Mouse (Mus musculus) frontal cortex, adult (tissue): ENCODE data around the gene Hlf.
A peak's percentile ranks its signal among the peaks of the same experiment; 100 is the strongest.

Experiments used
- ATAC-seq: cut with Nextera tagmentation; 2 replicates; pipeline ENCODE4 v1.9.2; 2017; ENCODE audit warnings: mild to moderate bottlenecking, moderate library complexity, mixed read lengths; ENCODE audit not compliant: low TSS enrichment

Gene Hlf

DNA sequence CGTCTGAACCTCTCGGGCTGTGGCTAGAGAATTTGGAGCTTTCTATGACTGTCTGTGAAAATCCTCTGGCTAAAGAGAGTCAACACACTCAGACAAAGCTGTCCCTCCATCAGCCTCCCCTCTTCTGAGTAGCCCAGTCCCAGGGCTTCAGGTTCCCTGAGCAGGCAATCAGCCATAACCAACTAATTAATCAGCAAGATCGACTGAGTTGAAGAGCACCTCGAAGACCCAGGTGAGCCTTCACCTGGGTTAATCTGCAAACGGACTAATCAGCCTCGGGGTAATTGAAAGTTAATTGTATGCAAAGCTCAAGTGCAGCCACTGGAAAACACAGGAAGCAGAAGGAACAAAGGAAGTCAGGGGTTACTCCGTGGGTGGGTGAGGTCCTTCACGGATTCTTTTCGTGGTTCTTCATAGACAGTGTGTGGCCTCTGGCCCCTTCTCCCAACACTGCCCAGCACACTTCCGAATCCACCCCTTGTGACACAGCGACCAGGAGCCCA is 19.9 kb downstream of the Hlf start:
- ATAC-seq = no peak

DNA sequence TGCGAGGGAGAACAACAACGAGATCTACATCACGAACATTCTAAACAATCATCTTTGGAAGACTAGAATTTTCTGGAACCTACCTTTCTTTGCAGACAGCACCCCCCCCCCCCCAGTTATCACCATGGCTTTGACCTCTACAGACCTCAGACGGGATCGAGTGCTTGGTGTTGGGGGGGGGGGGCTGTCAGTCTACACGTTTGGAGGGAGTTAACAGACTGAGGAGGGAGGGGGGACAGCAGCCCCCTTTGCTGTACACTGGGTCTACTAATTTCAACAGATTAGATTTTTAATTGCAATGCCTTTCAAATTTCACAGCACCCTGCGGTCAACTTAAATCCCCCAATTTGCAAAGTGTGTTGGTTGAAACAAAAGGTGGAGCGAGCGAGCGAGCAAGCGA is 20.3 kb downstream of the Hlf start:
- no peak for ATAC-seq

DNA sequence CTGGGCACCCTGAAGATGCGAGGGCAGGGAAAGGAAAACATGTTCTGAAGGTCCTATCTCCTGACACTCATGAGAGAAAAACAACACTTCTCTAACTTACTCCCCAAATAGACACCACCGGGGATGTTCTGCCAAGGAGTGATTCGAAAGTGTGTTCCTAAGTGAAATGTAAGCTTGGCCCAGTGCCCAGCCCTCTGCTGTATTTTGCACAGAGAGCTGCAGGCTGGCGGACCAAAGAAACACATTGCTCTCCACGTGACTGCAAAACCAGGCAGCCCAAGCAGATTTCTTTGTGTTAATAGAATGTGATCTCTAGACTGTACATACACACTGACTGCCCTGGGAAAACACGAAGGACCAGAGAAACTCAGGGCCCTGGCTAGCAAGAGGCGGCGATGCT is 21.1 kb downstream of the Hlf start:
- ATAC-seq = peak; percentile 74

DNA sequence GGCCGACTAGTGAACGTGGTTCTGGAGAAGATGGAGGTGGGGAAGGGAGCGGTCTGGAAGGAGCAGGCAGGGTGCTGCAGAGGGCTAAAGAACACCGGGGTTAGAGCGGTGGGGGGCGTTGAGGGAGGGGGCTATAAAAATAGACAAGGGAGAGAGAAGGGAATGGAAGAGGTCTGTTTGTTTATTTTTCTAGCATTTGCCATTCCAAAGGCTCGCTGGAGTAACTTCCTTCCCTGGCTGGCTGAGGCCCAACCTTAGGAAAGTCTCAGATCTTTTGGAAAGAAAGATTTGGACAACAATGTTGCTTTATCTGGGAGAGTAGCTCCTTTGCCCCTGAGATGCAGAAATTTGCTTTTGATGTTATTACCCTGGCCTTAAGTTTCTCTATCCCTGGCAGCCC is 21.6 kb downstream of the Hlf start:
- ATAC-seq = no peak

DNA sequence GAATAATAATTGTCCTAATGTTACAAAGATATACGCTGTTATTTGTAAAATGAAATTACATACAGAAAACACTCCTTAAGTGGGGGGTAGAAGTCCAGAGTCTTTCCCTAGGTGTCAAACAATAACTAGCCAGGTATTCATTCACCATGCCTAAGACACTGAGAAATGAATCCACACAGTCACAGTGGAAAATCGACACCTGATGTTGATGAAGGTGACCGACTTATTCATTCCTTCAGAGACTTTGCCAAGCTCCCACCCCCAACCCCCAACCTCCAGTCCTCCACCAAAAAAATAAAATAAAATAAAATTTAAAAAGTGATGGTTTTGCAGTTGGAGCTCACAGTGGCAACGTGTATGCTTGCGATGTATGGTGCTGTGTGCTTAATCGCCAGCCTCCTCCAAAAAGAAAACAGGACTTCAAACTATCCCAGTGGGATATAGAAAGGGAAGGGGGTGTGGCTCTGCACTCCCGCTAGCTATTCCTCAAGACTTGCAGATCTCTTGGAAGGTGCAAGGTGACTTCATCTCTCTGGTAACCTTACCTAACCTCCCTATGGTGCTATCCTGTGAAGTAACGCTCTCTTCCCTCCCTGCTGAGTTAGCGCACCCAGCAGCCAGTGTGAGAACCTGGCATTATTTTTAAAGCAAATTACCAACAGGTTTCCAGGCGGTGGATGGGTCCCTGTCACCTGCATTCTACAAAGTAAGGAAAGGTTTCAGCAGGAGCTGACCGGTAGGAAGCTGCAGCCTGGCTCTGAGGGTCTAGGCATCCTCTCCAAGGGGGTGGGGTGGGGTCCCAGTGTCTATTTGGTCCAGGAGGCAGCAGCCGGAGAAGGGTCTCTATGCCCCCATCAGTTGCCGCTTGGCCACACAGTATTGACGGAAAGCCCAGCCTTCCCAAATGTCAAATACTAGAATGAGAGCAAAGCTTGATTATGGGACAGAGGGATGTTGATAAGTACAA is 22.5 kb downstream of the Hlf start:
- no peak for ATAC-seq

DNA sequence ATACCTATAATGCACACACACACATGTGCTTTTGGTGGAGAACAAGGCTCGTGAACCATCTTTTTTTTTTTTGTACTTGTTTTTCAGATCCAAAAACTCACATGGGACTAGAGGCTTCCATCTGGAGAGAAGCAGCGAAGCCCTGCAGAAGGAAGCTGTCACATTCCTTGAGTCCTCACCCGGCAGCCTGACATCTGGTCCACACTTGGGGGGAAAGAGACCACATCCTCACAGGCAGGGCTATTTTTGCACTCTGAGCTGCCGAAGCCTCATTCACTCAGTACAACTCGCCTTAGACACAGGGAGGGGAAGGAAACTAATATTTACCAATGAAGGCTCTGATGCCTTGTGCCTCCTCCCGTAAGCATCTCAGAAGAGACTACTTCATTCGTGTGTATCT is 25.8 kb downstream of the Hlf start:
- 0 out of 2 replicates have a peak, but pooled peaks have one; percentile 11 for ATAC-seq

DNA sequence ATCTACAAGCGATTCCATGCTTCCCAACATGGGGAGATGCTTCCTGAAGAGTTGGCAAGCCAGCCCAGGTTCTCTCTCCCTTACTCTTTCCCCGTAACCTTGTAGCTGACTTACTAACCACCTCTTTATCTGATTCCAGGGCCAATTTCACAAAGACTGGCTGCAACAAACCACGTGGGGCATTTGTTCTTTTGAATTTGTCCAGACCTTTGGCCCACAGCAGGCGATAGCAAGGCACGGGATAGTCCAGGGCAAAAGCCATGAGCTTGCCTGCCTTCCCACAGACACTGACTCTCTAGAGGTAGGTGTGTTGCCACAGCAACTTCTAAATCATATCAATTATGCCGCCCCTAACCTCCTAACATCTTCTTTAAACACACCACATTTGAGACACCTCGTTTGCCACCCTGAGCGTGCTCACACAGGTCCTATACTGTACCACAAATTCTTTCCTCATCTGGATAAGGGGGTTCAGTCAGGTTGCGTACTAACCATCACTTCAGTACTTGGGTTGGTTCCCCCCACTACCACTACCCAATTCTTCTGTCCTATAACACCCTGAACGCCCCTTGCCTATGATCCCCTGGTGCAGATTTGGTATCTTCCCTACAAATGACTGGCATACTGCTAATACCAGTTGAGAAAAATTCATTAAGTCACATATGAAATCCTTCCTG is 26.7 kb downstream of the Hlf start:
- no peak for ATAC-seq

DNA sequence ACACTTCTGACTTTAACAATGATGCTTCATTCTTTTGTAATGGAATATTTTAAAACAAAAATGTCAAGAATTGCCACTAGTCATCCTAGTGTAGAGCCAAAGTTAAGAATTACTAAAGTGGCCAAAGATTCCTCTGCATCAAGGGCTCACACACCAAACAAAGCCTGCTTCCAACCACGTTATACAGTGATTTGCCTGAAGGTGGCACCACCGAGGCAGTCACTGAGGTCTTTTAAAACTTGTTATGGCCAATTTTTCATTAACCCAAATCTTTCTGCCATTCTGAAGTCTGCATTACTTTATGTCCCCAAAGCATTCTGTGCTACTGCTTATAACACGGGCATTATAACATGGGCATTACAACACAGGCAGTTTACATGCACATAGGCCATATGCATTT is 27.3 kb downstream of the Hlf start:
- ATAC-seq = no peak

DNA sequence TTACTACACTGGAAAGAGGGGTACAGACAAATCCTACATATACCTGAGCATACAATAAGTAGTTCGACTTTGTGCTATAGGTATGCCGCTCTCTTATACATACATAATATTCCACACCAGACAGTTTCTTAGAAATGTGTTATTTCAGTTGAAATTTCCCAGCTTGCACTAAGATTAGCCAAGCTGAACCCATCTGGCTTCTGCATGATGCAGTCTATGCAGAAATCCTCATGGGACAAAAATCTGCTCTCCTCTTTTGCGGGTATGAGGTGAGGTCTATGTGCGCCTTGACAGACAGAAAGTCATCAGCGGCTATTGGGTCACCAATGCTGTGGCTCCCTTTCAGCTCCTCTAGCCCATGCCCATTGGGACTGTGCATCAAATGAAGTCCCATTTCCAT is 30.2 kb downstream of the Hlf start:
- peak; percentile 48 for ATAC-seq

DNA sequence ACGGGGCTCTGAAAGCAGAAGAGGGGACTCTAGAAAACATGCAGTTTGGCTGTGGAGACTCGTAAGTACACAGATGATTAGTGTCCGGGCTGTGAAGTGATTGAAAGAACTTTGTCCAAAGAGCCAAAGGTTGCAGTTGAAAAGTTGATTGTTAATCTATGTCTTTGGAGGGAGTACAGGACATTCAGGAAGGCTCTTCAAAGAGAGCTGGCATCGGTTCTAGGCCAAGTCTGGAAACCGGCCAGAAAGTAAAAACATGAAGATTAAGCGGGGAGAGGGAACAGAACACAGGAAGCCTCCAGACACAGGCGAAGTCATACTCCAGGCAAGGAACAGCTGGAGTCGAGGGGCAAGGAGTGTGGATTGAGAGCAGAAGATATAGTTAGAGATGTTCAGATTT is 32.6 kb downstream of the Hlf start:
- no peak for ATAC-seq

DNA sequence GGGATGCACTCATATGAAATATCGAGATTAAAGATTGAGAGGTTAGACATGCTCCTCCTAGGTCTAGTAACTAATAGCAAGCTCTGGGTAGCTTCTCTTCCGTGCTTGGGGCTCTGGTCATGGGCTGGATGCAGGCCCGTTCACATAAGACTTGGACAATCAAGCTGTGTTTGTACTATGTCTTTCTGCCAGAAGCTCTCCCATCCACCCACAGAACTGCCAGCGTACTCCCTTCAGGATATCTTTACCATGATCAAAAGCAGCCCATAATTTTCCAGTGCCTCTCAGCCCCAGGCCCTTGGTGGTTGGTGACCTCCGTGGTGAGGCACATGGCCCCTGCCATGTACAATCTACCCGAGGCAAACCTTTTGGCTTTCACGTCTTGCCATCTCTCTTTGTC is 33.3 kb downstream of the Hlf start:
- no peak for ATAC-seq

DNA sequence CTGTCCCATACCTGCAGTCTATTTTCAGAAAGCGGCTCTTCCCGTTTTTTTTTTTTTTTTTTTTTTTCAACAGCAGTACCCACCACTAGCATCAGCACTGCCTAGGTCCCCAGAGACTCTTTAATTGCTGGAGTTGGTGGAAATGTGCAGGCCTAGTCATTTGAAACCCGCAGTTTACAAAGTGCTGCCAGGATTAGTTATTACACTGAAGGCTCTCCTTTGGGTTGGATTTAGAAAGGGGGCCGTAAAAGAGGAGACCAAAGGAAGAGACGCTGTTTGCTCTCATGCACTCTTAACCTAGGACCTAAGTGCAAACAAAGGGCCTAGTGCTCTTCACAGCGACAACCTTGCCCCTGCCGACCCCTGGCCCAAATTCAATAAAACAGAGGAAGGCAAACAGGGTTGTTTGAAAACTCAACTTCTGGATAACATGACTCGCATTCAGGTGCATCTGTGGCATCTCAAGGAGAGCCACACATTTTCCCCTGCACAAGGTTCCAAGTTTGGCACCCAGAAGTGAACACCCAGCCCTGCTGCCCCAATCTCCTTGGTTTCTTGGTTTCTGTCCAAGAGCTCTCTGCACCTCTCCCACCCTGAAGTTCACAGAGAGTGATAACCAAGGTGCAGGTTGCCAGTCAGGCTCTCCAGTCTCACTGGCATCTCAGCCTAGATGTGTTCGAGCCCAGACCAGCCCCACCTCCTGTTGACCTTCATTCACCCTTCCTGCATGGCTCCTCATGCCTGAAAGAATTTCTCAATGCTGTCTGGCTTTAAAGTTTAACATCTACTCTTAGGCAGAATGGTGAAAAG is 34.0 kb downstream of the Hlf start:
- ATAC-seq = no peak

DNA sequence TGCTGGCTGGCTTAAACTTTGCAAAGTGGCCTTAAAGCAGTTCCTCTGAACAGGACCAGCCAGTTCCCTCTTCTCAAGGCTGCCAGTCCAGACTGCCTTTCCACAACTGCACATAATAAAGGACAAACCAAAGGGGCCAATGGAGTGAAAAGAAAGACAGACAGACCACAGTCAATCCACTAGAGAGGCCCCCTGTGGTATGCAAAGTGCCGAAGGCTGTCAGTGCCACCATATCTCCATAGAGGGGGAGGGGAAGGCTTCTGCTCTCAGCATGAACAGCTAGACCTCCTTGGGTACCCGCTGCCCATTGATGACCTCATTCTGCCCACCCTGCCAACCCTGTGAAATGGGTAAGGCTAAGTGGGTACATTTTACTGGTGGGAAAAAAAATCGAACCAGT is 34.7 kb downstream of the Hlf start:
- no peak for ATAC-seq

DNA sequence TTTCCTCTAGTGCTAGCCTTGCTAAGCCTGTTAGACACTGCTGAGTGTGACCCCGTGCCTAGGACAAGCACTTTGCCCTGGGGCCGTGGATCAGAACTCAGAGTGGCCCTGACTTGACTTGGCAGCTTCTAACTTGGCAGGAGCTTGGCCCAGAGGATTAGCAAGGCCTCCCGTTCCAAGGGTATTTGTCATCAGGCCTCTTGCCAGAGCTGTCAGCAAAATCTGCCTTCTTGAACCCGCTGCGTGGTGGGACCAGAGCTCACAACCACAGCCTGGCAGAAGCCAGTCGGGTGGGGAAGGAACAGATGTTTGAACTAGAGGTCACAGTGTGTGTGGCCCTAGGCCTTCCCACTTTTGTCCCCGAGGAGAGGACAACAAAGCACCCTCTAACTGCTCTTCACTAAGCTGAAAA is 35.4 kb downstream of the Hlf start:
- ATAC-seq = no peak

DNA sequence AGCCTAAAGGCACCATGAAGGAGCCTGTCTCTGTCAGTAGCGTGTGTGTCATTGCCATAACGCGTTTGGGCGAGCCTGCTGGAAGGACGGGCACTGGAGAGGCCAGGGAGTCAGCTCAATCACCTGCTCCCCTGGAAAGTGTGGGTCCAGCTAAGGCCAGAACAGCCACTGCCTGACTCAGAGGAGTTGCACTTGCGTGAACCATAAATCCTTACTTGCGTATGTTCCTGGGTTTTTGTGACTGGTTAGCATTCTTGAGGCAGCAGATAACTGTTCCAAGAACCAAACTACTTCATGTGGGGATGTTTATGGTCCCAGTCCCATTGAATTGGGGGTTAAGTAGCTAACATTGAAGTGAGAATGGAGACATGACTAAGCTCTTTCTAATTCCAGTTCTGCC is 38.0 kb downstream of the Hlf start:
- ATAC-seq = no peak

DNA sequence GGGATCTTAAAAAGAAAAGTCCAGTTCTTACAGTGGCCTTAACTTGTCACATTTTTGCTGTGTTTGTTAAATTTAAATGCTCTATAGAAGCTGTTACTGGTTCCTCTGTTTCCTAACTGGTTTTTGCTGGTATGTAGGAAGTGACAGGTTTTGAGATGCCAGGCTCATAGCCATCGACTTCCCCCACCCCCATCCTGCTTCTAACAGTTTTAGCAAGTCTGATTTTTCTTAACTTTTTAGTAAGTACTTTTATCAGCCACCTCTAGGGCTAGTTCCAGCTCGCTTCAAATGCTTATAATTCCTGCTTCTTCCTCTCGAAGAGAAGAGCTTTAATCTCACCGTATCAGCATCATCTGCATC is 40.6 kb downstream of the Hlf start:
- 0 out of 2 replicates have a peak, but pooled peaks have one; percentile 20 for ATAC-seq

DNA sequence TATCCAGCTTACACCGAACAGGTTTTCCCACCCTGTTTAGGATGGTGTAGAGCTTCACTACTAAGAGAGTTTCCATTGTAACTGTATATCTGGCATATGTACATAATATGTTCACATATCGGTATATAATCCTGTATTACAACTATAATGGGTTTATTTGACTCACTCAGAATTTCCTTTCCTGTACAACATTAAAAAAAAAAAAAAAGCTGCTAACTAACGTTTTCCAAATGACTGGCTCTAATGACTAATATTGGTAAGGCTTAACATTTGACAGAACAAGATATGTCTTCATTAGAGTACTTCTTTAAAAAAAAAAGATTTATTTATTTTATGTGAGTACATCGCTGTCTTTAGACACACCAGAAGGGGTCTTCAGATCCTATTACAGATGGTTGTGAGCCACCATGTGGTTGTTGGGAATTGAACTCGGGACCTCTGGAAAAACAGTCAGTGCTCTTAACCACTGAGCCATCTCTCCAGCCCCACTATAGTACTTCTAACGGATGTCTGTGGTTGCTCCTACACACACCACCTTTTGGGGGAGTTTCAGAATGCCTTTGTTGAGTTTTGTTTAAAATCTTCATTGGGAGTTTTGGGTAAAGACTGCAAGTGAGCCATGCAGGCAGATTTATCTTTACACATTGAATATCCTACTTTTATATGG is 41.1 kb downstream of the Hlf start:
- ATAC-seq = no peak

DNA sequence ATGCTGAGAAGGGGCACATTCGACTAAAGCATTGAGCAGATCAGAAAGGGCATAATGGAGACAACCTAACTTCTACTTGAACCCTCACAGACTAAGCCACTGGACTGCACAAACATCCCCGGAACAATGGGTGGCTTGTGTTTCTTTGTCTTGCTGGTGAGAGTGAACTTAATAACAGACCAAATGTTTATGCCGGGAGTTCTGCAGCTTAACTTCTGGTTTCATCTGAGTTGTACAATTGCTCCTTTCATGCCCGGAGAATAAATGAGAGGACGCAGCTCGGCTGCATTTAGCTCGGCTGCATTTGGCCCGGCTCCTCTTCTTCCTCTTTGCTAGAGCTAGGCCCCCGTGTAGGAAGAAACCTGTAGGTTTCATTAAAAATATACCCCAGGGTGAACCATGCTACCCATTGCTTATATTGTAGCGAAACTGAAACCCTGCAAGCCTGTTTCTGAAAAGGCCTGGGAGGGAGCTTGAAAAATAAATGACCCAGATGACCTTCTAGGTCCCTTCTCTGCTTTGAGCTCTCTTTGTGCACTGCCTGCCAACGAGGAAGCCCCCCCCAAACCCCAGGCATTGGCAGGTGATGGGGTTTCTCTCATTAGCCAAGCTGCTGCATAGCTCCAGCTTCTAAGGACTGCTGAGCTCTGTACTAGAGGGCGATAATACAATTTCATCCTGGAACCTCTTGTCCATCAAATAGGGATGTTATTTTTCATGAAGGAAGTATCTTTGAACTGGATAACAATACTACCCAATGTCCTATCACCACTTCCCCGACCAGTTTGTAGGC is 42.8 kb downstream of the Hlf start:
- ATAC-seq = 0 out of 2 replicates have a peak, but pooled peaks have one; percentile 11

DNA sequence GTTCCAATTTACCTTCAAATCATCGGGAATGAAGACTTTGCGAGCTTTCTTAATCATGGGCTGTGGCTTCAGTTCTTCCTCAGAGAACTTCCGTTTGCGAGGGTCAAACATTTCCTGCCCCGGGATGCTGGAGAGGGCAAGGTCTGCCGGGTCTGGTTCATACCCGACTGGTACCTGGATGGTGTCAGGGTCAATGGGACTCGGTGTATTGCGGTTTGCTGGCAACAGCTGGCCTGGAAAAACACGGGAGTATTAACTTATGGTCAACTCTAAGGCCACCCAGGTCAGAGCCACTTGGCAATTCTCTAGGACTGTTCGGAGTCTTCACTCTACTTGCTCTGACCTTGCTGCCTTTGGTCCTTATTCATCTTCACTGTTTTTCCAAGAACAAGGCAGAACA is 44.9 kb downstream of the Hlf start:
- no peak for ATAC-seq

DNA sequence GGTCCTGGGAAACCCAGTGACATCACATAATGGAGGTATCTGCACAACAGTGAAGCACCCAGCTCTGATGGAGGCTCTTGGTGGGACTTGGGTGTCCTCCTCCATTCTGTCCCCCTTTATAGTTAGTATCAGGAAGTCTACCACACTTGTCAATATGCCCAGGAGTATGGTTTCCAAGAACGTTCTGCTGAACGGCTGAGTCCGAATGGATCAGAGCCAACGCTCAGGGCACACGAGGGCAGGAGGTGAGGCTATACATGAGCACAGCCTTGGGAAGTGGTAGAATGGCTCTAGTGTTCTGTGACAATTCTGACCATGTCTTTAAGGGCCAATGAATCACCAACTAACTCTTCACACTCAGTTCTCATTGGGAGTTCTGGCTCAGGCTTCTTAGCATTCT is 47.8 kb downstream of the Hlf start:
- ATAC-seq = no peak

DNA sequence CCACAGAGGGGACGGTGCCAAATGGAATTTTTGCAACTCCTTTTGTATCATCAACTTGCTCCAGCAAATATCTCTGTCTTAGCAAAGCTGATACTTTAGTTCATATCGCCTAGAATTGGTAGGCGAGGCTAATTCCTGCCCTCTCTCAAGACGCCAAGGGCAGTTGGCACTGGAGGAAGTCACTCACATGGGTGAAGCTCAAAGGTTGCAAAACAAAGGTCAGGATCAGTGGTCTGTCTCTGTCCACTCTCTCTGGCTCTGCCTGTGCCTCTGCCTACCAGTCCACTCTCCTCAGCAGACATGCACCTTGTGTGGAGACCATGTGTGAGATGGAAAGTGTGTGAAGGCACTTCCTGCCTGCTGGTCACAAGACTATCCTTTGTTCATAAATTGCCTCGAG is 48.4 kb downstream of the Hlf start:
- ATAC-seq = no peak
